Mouse (Mus musculus) neural tube, embryonic 15.5 days (tissue): ENCODE results near the gene Ndufa7. TPM values are rescaled to one million over a fixed set of nuclear protein-coding genes. Genes with fewer than 3 reads are reported as not detected.

Experiments
- microRNA-seq: library from miRNA; unstranded; fragments of <30 nt; microRNA quantifications from one replicate; pipeline ENCODE4, GENCODE M21; 2017
- polyA plus RNA-seq: library from polyadenylated mRNA; unstranded; fragments of >200 nt; fragmentation: Nextera tagmentation; extraction: Ambion mirVana; gene quantifications from 2 replicates; pipeline ENCODE4 v1.2.1, GENCODE M21; 2015

The Ndufa7 gene
- polyA plus RNA-seq, 1 experiment from 2014 or later, result 564 TPM

Small RNA genes within 50 kb of the gene (microRNA-seq; reads per million reads assigned to microRNA genes)
- gene Gm27740, result not detected

Other genes starting within 250 kb of the Ndufa7 start
- 56.1 and 62.3 TPM in 2 replicates for gene Zfp414, start 195.5 kb upstream of the Ndufa7 start, polyA plus RNA-seq
- 0.61 TPM in 1 of 2 replicates, not detected in the other for gene Pram1, start 186.5 kb upstream of the Ndufa7 start, polyA plus RNA-seq
- gene Hnrnpm, start 137.7 kb upstream of the Ndufa7 start, polyA plus RNA-seq, result 161 and 203 TPM in 2 replicates
- 77.4 and 81.5 TPM in 2 replicates for gene March2, start 105.9 kb upstream of the Ndufa7 start, polyA plus RNA-seq
- 519 and 596 TPM in 2 replicates for gene Rab11b, start 64.0 kb upstream of the Ndufa7 start, polyA plus RNA-seq
- gene Angptl4, start 42.7 kb upstream of the Ndufa7 start, polyA plus RNA-seq, result 21.6 and 23.3 TPM in 2 replicates
- gene Kank3, start 14.1 kb upstream of the Ndufa7 start, polyA plus RNA-seq, result 46.7 and 48.5 TPM in 2 replicates
- 534 and 619 TPM in 2 replicates for gene Rps28, start within 50 bp of the Ndufa7 start, polyA plus RNA-seq
- 53.9 and 56.1 TPM in 2 replicates for gene Cd320, start 18.5 kb downstream of the Ndufa7 start, polyA plus RNA-seq
- gene Gm7029, start 49.3 kb downstream of the Ndufa7 start, polyA plus RNA-seq, result not detected in 2 replicates
- 2.0 and 3.5 TPM in 2 replicates for gene Kifc1, start 66.1 kb downstream of the Ndufa7 start, polyA plus RNA-seq
- gene Platr17, start 80.6 kb downstream of the Ndufa7 start, polyA plus RNA-seq, result 0.93 and 1.2 TPM in 2 replicates
- gene Daxx, start 84.8 kb downstream of the Ndufa7 start, polyA plus RNA-seq, result 50.7 and 58.5 TPM in 2 replicates
- gene Tapbp, start 91.3 kb downstream of the Ndufa7 start, polyA plus RNA-seq, result 35.3 and 51.3 TPM in 2 replicates
- 13.7 and 15.8 TPM in 2 replicates for gene Zbtb22, start 91.3 kb downstream of the Ndufa7 start, polyA plus RNA-seq
- 56.8 and 58.8 TPM in 2 replicates for gene Rgl2, start 105.0 kb downstream of the Ndufa7 start, polyA plus RNA-seq
- 173 and 183 TPM in 2 replicates for gene Pfdn6, start 115.8 kb downstream of the Ndufa7 start, polyA plus RNA-seq
- gene Wdr46, start 116.1 kb downstream of the Ndufa7 start, polyA plus RNA-seq, result 25.1 and 29.3 TPM in 2 replicates
- gene B3galt4, start 126.9 kb downstream of the Ndufa7 start, polyA plus RNA-seq, result 11.9 and 13.1 TPM in 2 replicates
- gene Vps52, start 131.2 kb downstream of the Ndufa7 start, polyA plus RNA-seq, result 72.3 and 75.7 TPM in 2 replicates
- 778 and 1,050 TPM in 2 replicates for gene Rps18, start 131.4 kb downstream of the Ndufa7 start, polyA plus RNA-seq
- gene H2-K1, start 175.8 kb downstream of the Ndufa7 start, polyA plus RNA-seq, result 19.8 and 88.0 TPM in 2 replicates
- 21.9 and 24.4 TPM in 2 replicates for gene Ring1, start 200.1 kb downstream of the Ndufa7 start, polyA plus RNA-seq
- gene H2-Ke6, start 203.5 kb downstream of the Ndufa7 start, polyA plus RNA-seq, result 68.4 and 71.4 TPM in 2 replicates
- gene Slc39a7, start 207.1 kb downstream of the Ndufa7 start, polyA plus RNA-seq, result 167 and 170 TPM in 2 replicates
- gene Rxrb, start 207.2 kb downstream of the Ndufa7 start, polyA plus RNA-seq, result 54.4 and 57.7 TPM in 2 replicates
- 8.3 and 9.4 TPM in 2 replicates for gene Col11a2, start 214.9 kb downstream of the Ndufa7 start, polyA plus RNA-seq